Mouse (Mus musculus): ENCODE results near the gene Pdzrn3. TPM values are rescaled to one million over a fixed set of nuclear protein-coding genes. Genes with fewer than 3 reads are reported as not detected.

Pdzrn3 gene
- polyA plus RNA-seq, 1 experiment from 2014 or later, result 8.2 TPM

DNA sequence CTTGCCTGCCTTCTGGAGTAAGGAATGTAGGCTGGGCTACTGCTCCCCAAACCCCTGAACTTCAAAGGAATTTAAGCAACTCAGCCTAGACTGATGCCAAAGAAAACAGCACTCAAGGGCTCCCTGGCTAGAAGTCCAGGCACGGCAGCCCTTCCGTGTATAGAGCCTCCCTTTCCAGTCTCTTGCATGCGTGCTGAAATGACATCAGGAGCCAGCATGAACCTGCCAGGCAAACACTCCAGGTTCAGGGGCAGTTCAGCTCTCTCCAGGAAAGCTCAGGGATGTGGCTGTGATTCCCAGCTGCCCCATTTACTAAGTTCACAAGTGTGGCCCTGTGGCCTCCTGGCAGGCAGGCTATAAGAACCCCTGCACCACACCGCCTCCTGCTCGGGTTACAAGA, 126.5 kb downstream of the Pdzrn3 start:
- peak; percentile 93 for ATAC-seq (ENCODE audit: low read depth)

DNA sequence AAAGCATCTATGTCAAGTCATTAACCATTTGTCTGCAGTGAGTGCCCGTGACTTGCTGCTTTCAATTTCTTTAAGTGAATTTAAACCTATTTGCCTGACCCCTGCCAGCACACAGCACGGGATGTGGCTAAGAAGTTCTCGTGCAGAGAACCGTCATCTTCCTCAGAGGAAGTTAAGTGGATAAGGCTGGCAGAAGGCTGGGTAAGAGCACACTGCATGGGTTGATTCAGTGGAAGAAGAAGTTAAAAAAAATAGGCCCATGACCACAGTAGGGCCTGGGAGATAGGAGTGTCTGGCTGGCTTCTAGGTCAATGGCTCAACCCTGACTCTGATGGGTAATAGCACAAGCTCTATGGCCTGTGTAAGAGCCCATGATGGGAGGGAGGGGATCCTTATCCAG, 131.6 kb downstream of the Pdzrn3 start:
- WGBS, result 78% methylated on average over 4 of the region's 4 CpGs
- Histone ChIP-seq H3K4me3 (ENCODE audit: low read length) (no peak overlapping the region), H3K27me3 (ENCODE audit: control insufficient read depth, insufficient read depth, low read depth, low read length) (no peaks in the 10 kb centered on the region), H3K4me2 (ENCODE audit: low read depth, low read length) (no peak overlapping the region), H3K36me3 (ENCODE audit: control insufficient read depth, insufficient read depth, low read length) (no peaks in the 10 kb centered on the region), H3K9me3 (ENCODE audit: control insufficient read depth, low read length) (no peaks in the 10 kb centered on the region), H3K9ac (ENCODE audit: low read length) (no peak overlapping the region), H3K4me1 (replicated peaks; ENCODE audit: control insufficient read depth, insufficient read depth, low read length) (peaks cover 8% of the 10 kb centered on the region), H3K27ac (ENCODE audit: low read length) (no peak overlapping the region)
- ATAC-seq (ENCODE audit: low read depth), result no peak

More for the DNA sequence above, 126.5 kb downstream of the Pdzrn3 start:
- H3K4me1 ChIP-seq (replicated peaks; ENCODE audit: control insufficient read depth, insufficient read depth, low read length), result peaks cover 40% of the 10 kb centered on the region
- H3K36me3 ChIP-seq (ENCODE audit: control insufficient read depth, insufficient read depth, low read length), result no peaks in the 10 kb centered on the region
- WGBS, result 33% methylated on average over 5 of the region's 5 CpGs
- no peak overlapping the region for H3K9ac ChIP-seq (ENCODE audit: low read length)
- H3K27ac ChIP-seq (ENCODE audit: low read length), result peak overlapping the region; percentile 94
- no peaks in the 10 kb centered on the region for H3K27me3 ChIP-seq (ENCODE audit: control insufficient read depth, insufficient read depth, low read depth, low read length)
- no peak overlapping the region for H3K4me2 ChIP-seq (ENCODE audit: low read depth, low read length)
- H3K9me3 ChIP-seq (ENCODE audit: control insufficient read depth, low read length), result no peaks in the 10 kb centered on the region
- H3K4me3 ChIP-seq (ENCODE audit: low read length), result no peak overlapping the region

DNA sequence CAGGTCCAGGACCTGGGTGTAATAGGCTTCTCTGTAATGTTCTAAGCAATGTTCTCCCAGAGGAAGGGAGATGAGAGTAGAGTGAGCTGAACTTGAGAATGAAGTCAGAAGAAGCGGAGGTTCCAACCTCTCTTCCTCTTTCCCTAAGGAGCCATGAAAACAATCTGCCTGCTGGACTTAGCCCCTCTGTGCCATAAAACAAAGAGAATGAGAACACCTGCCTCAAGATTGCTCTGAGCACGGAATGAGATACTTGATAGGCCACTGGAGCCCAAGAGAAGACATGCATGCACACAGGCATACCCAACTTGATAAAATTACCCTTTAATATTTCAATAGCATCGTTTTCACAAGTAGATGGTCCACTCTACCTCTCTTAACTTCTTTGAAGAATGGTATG, 133.3 kb downstream of the Pdzrn3 start:
- H3K4me2 ChIP-seq (ENCODE audit: low read depth, low read length), result no peak overlapping the region
- H3K4me3 ChIP-seq (ENCODE audit: low read length), result no peak overlapping the region
- ATAC-seq (ENCODE audit: low read depth), result no peak
- H3K9me3 ChIP-seq (ENCODE audit: control insufficient read depth, low read length), result no peaks in the 10 kb centered on the region
- H3K27ac ChIP-seq (ENCODE audit: low read length), result no peak overlapping the region
- WGBS, result 86% methylated on average over 3 of the region's 3 CpGs
- H3K4me1 ChIP-seq (replicated peaks; ENCODE audit: control insufficient read depth, insufficient read depth, low read length), result no peaks in the 10 kb centered on the region; the same call in 1 of the 2 replicates
- no peaks in the 10 kb centered on the region for H3K36me3 ChIP-seq (ENCODE audit: control insufficient read depth, insufficient read depth, low read length)
- H3K9ac ChIP-seq (ENCODE audit: low read length), result no peak overlapping the region
- no peaks in the 10 kb centered on the region for H3K27me3 ChIP-seq (ENCODE audit: control insufficient read depth, insufficient read depth, low read depth, low read length)

DNA sequence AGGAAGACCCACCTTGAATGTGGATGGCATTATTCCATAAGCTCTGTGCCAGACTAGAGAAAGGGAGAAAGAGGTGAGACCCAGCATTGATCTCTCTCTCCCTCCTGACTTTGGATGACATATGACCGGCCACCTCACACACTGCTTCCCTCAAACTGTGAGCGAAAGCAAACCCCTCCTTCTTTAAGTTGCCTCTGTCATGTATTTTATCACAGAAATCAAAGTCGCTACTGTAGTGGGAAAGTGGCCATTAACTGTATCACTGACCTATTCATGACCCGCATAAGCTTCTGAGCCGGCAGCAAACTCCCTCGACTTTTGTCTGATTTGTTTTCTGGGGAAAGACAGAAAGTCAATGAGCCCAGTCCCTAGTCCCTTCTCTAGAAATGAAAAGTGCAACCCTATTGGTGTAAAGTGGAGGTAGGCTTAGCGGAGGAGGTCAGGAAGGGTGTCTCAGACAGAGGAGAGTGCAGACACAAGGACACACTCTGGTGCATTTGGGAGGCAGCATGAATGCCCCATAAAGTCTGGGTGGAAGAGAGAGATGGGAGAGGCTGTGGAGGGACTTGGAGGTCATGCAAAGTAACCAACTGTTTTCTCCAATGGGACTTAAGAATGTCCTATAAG, 134.4 kb downstream of the Pdzrn3 start:
- WGBS, result 73% methylated on average over 7 of the region's 7 CpGs
- H3K9ac ChIP-seq (ENCODE audit: low read length), result no peak overlapping the region
- no peak overlapping the region for H3K4me2 ChIP-seq (ENCODE audit: low read depth, low read length)
- H3K4me3 ChIP-seq (ENCODE audit: low read length), result no peak overlapping the region
- no peaks in the 10 kb centered on the region for H3K36me3 ChIP-seq (ENCODE audit: control insufficient read depth, insufficient read depth, low read length)
- no peak for ATAC-seq (ENCODE audit: low read depth)
- no peaks in the 10 kb centered on the region for H3K9me3 ChIP-seq (ENCODE audit: control insufficient read depth, low read length)
- peak overlapping the region; percentile 35 for H3K27ac ChIP-seq (ENCODE audit: low read length)
- H3K4me1 ChIP-seq (replicated peaks; ENCODE audit: control insufficient read depth, insufficient read depth, low read length), result no peaks in the 10 kb centered on the region; the same call in 1 of the 2 replicates
- no peaks in the 10 kb centered on the region for H3K27me3 ChIP-seq (ENCODE audit: control insufficient read depth, insufficient read depth, low read depth, low read length)

DNA sequence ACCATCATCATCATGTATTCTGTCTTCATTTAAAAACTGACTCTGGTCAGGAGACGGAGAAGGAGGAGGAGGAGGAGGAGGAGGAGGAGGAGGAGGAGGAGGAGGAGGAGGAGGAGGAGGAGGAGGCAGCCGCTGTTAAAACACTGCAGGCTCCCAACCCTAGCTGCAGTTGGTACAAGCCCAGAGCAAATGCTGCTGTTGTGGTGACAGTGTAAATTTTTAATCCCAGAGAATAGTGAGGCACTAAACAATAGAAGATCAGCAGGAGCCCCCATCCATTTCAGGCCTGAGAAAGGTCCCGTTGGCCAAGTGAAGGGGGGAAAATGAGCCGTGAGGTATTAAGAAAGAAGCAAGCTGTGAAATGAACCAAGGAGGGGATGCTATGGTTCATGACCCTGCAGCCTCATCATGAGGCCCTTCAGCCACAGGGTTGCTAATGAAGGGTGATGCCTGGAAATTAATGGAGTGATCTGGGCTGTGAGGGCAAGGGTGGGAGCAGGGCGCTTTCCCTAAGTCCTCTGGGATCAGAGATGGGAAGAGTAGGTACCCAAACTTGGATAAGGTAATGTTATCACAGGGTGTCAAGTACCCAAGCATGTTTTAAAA, 141.0 kb downstream of the Pdzrn3 start:
- Histone ChIP-seq H3K4me1 (replicated peaks; ENCODE audit: control insufficient read depth, insufficient read depth, low read length) (peaks cover 5% of the 10 kb centered on the region), H3K9me3 (ENCODE audit: control insufficient read depth, low read length) (no peaks in the 10 kb centered on the region), H3K9ac (ENCODE audit: low read length) (no peak overlapping the region), H3K4me2 (ENCODE audit: low read depth, low read length) (no peak overlapping the region), H3K27me3 (ENCODE audit: control insufficient read depth, insufficient read depth, low read depth, low read length) (no peaks in the 10 kb centered on the region), H3K36me3 (ENCODE audit: control insufficient read depth, insufficient read depth, low read length) (no peaks in the 10 kb centered on the region), H3K4me3 (ENCODE audit: low read length) (no peak overlapping the region), H3K27ac (ENCODE audit: low read length) (no peak overlapping the region)
- 60% methylated on average over 4 of the region's 5 CpGs for WGBS
- ATAC-seq (ENCODE audit: low read depth), result no peak

DNA sequence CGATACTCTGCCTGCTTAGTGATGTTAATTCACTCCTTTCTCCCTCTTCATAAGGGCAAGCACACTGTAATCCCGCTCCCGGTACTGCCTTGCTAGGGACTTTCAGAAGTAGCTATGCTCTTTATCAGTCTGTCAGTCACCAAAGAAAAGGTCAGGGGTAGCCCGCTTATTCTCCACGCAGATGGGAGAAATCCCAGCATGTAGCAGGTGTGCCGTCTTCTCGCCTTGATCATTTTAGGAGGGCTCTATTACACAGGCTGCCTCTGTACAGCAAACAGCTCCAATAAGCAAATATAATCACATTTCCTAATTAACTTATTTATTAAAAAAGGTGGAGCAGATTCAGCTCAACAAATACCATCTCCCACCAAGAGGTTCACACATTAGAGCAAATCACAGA, 141.5 kb downstream of the Pdzrn3 start:
- Histone ChIP-seq H3K4me1 (replicated peaks; ENCODE audit: control insufficient read depth, insufficient read depth, low read length) (peaks cover 5% of the 10 kb centered on the region), H3K36me3 (ENCODE audit: control insufficient read depth, insufficient read depth, low read length) (no peaks in the 10 kb centered on the region), H3K27me3 (ENCODE audit: control insufficient read depth, insufficient read depth, low read depth, low read length) (no peaks in the 10 kb centered on the region), H3K9ac (ENCODE audit: low read length) (no peak overlapping the region), H3K27ac (ENCODE audit: low read length) (no peak overlapping the region), H3K9me3 (ENCODE audit: control insufficient read depth, low read length) (no peaks in the 10 kb centered on the region), H3K4me2 (ENCODE audit: low read depth, low read length) (no peak overlapping the region), H3K4me3 (ENCODE audit: low read length) (no peak overlapping the region)
- ATAC-seq (ENCODE audit: low read depth), result no peak
- 83% methylated on average over 7 of the region's 7 CpGs for WGBS

DNA sequence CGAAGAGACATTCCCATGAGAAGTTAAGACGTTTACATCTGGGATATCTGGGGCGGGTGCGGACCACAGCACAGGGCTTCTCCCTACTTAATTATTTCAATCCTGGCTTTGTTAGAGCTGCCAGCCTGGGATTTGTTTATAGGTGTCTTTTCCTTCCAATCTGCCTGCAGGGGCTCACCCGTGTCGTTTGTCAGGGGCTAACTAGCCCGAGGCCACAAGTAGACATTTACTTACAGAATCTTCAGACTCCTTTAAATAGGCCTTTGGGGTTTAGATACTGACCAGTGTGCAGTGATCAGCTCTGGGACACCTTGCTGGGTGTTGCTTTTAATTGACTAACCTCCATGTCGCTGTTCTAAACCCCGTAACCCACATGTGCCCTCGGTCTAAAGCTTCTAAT, 143.3 kb downstream of the Pdzrn3 start:
- no peak overlapping the region for H3K4me3 ChIP-seq (ENCODE audit: low read length)
- peaks cover 11% of the 10 kb centered on the region for H3K4me1 ChIP-seq (replicated peaks; ENCODE audit: control insufficient read depth, insufficient read depth, low read length)
- no peak overlapping the region for H3K4me2 ChIP-seq (ENCODE audit: low read depth, low read length)
- WGBS, result 55% methylated on average over 10 of the region's 10 CpGs
- no peaks in the 10 kb centered on the region for H3K27me3 ChIP-seq (ENCODE audit: control insufficient read depth, insufficient read depth, low read depth, low read length)
- no peak overlapping the region for H3K27ac ChIP-seq (ENCODE audit: low read length)
- H3K36me3 ChIP-seq (ENCODE audit: control insufficient read depth, insufficient read depth, low read length), result no peaks in the 10 kb centered on the region
- no peak overlapping the region for H3K9ac ChIP-seq (ENCODE audit: low read length)
- H3K9me3 ChIP-seq (ENCODE audit: control insufficient read depth, low read length), result no peaks in the 10 kb centered on the region
- ATAC-seq (ENCODE audit: low read depth), result no peak

DNA sequence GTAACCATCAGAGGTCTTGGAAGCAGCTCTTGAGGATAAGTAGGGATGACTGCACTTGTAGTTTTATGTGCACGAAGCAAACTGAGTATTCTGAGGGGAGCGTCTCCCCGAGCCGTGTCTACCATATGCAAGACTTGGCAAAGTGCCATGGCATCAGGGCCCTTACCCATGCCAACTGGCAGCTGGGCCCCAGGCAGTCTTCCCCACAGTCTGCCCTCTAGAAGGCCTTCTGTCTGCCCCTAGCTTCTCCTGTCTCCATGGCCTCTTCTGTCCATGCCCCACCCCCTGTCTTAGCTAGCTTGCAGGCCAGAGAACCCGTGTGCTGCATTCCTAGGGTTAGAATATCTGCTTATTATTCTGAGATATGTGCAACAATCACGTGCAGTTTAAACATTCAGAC, 144.0 kb downstream of the Pdzrn3 start:
- Histone ChIP-seq H3K27ac (ENCODE audit: low read length) (no peak overlapping the region), H3K4me3 (ENCODE audit: low read length) (no peak overlapping the region)
- 41% methylated on average over 6 of the region's 6 CpGs for WGBS

DNA sequence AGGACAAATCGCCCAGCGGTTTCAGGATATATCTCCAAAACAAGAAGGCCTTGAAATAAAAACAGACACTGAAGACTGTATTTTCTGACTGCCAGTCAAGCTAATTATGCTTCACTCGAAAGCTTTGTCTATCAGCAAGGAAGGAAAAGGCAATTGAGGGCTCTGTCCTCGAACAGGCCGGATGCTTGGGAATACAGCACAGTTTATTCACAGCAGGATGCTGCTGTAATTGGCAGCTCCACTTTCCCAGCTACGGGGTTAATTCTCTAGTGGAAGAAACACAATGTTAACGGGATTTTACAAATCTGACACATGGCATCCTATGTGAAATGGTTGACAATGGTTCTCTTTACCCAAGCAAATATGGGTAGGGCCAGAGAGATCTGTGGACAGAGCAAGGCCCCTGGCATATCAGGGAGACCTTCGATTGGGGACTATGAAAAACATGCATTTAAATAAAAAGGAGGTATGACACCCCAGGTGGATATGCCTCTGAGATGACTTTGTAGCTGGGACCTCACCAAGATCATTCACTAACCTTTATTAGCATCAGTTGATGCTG, 150.3 kb downstream of the Pdzrn3 start:
- WGBS, result 65% methylated on average over 8 of the region's 8 CpGs
- Histone ChIP-seq H3K9ac (ENCODE audit: low read length) (no peak overlapping the region), H3K4me2 (ENCODE audit: low read depth, low read length) (no peak overlapping the region), H3K9me3 (ENCODE audit: control insufficient read depth, low read length) (no peaks in the 10 kb centered on the region), H3K4me3 (ENCODE audit: low read length) (no peak overlapping the region), H3K36me3 (ENCODE audit: control insufficient read depth, insufficient read depth, low read length) (no peaks in the 10 kb centered on the region), H3K27me3 (ENCODE audit: control insufficient read depth, insufficient read depth, low read depth, low read length) (no peaks in the 10 kb centered on the region), H3K4me1 (replicated peaks; ENCODE audit: control insufficient read depth, insufficient read depth, low read length) (peaks cover 10% of the 10 kb centered on the region; the same call in 1 of the 2 replicates), H3K27ac (ENCODE audit: low read length) (no peak overlapping the region)
- no peak for ATAC-seq (ENCODE audit: low read depth)

More for the DNA sequence above, 144.0 kb downstream of the Pdzrn3 start:
- no peaks in the 10 kb centered on the region for H3K9me3 ChIP-seq (ENCODE audit: control insufficient read depth, low read length)
- no peak overlapping the region for H3K9ac ChIP-seq (ENCODE audit: low read length)
- peak; percentile 71 for ATAC-seq (ENCODE audit: low read depth)
- no peaks in the 10 kb centered on the region for H3K27me3 ChIP-seq (ENCODE audit: control insufficient read depth, insufficient read depth, low read depth, low read length)
- H3K4me2 ChIP-seq (ENCODE audit: low read depth, low read length), result no peak overlapping the region
- no peaks in the 10 kb centered on the region for H3K36me3 ChIP-seq (ENCODE audit: control insufficient read depth, insufficient read depth, low read length)
- peaks cover 15% of the 10 kb centered on the region for H3K4me1 ChIP-seq (replicated peaks; ENCODE audit: control insufficient read depth, insufficient read depth, low read length)

Measured in lung, embryonic 16.5 days (tissue).